Mouse (Mus musculus) ES-E14 (cell line): Measurements from ENCODE around the gene Hmgb1.

Experiments
- HCFC1 ChIP-seq: IDR thresholded peaks from 2 replicates; pipeline ENCODE4 v1.6.1; 2012; ENCODE audit warnings: low read length, inconsistent platforms, borderline replicate concordance; ENCODE audit not compliant: insufficient read depth
- ZNF384 ChIP-seq: IDR thresholded peaks from 2 replicates; pipeline ENCODE4 v1.6.1; 2012; ENCODE audit warnings: low read depth, low read length, inconsistent platforms

DNA sequence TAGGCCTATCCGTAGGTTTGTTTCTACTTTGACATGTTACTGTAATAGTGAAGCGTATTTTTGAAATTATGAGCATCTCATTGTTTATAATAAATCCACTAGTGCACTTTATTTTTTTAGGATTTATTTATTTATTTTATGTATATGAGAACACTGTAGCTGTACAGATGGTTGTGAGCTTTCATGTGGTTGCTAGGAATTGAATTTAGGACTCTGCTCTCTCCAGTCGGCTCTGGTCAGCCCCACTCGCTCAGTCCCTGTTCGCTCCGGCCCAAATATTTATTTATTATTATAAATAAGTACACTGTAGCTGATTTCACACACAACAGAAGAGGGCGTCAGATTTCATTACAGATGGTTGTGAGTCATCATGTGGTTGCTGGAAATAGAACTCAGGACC is 24.5 kb upstream of the Hmgb1 start:
- TF ChIP-seq ZNF384: no peak
- no peak for TF ChIP-seq HCFC1
